Mouse (Mus musculus): ENCODE measurements around the gene Gdf3. TPM values are rescaled to one million over a fixed set of nuclear protein-coding genes. Genes with fewer than 3 reads are reported as not detected.
"Not testable (repeated sequence)": the region's sequence is repeated elsewhere in the genome, so short reads cannot be mapped to it uniquely, and the experiment has no call there.

Gdf3 gene
- polyA plus RNA-seq (2021) = not detected

DNA sequence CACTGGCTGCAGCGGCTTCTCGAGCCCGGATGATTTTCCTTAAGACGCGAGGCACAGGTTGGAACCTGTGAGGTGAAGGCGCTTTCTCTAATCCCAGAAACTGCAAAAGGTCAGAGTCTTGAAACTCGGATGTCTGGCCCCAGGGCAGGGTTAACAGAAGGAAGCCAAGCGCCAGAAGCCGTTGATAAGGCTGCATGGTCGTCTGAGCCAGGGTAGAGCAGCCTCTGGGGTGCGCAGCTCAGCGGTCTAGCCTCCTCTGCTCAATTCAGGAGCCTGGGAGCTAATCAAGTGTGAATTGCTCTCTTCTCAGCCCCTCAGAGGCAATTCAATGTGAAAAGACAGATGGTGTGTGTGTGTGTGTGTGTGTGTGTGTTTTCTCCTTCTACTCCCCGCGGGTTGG lies at the start of gene Gdf3:
Gene Gdf3 (minus strand): TSS at position 317 of the 400 bp plus-strand sequence.
- in situ Hi-C loops (cut with MboI; ENCODE audit: low pct_unique_long_range_greater_than_20kb) = no loop called here
- TF ChIP-seq CTCF (IDR thresholded peaks at IDR 0.05) = no peak
- POLR2A ChIA-PET = no interaction called here

DNA sequence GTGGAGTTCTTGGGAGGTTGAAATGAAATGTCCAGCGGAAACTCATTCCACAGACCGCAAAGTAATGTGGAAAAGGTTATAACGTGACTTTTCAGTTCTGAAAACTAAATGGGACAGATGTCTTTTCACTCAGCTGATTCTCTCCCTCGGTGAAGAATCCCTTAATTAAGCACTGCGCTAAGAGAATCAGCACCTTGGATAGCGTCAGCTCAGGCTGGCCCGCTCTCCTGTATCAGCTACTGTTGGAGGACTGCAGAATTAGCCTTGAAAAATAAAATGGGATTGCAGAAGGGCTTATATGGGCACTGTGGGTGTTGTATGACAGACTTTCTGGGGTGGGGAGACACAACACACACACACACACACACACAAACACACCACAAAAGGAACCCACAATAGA lies 49.7 kb upstream of the Gdf3 start:
- no peak for DNase-seq (ENCODE audit: low read depth, low spot score)
- ChIA-PET CTCF (interaction anchor here (1.3 to 2.3 kb wide), 2 partner anchors 8 to 60 kb away, joined by 3 to 8 read pairs; no protein-coding TSS in a partner anchor), POLR2A (no interaction called here)
- peaks cover 23% of the 10 kb centered on the region for H3K27me3 ChIP-seq
- no peak for TF ChIP-seq CTCF (IDR thresholded peaks at IDR 0.05)
- ATAC-seq = no peak
- in situ Hi-C loops (cut with MboI; ENCODE audit: low pct_unique_long_range_greater_than_20kb) = no loop called here

More for the DNA sequence above, at the start of gene Gdf3:
- DNase-seq (ENCODE audit: low read depth, low spot score) = no peak
- no peak for ATAC-seq
- CTCF ChIA-PET = no interaction called here
- H3K27me3 ChIP-seq = no peaks in the 10 kb centered on the region

DNA sequence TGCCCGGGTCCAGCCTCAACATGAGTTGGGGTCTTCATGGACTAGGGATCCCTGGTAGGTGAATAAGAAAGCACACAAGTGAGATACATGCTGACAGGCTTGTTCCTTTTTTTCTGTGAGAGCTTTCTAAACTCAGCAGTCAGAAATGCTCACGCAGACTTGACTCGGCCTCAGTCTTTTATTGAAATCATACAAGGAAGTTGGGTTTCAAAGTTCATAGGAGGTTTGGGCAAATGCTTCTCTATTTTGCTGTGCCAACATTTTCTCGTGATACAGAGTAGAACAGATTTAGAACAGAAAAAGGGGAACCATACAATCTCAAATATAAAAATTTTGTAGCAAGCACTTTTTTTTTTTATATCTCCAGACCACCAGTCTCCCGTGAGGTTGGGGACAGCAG lies 47.7 kb upstream of the Gdf3 start:
- DNase-seq (ENCODE audit: low read depth, low spot score) = no peak
- ATAC-seq = no peak
- TF ChIP-seq CTCF (IDR thresholded peaks at IDR 0.05) = no peak
- in situ Hi-C loops (cut with MboI; ENCODE audit: low pct_unique_long_range_greater_than_20kb) = no loop called here
- ChIA-PET POLR2A (no interaction called here), CTCF (no interaction called here)
- H3K27me3 ChIP-seq = peaks cover 27% of the 10 kb centered on the region

DNA sequence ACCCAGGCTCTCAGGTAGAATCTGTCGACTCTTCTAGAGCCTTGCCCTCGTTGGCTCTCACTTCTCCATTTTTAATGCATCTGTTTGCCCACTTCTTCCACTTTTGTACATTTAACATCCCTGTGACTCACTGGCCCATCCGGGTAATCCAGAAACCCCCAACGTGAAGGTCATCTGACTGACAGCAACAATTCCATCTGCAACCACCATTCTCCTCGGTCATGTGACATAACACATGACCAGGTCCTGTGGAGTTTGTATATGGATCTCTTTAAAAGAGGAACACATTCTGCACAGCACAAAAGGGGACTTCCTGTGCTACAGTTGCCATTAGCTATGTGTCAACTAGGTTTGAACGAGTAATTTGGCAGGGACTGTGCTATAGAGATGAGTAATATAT lies 44.4 kb upstream of the Gdf3 start:
- DNase-seq (ENCODE audit: low read depth, low spot score) (no peak), ATAC-seq (no peak)
- ChIA-PET CTCF (no interaction called here), POLR2A (no interaction called here)
- H3K27me3 ChIP-seq = peaks cover 22% of the 10 kb centered on the region
- in situ Hi-C loops (cut with MboI; ENCODE audit: low pct_unique_long_range_greater_than_20kb) = no loop called here
- TF ChIP-seq CTCF (IDR thresholded peaks at IDR 0.05) = no peak

DNA sequence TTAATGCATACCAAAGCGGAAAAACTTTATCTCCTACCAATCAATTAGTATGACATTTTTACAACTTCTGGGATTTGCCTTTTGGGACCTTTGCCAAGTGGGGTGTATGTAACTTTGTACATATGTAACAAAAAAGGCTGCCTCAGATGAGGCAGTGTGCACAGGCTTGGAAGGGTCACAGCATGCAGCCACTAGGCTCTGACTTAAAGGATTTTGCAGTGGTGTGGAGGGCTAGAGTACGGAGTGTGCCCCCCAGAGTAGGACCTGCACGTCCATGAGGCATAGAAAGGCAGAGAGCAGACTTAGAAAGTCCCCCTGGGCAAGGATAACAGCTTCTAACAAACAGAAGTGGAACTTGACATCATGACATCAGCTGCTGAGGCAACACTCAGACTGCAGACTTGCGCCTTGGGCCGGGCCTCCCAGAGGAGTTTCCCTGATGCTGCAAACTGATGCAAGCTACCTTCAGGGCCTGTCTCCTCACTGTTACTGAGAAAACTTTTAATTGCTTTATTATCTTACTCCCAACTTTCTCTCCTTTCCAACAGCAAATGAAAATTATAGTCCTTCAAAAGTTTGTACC lies 40.6 kb upstream of the Gdf3 start:
- POLR2A ChIA-PET = no interaction called here
- DNase-seq (ENCODE audit: low read depth, low spot score) = no peak
- TF ChIP-seq CTCF (IDR thresholded peaks at IDR 0.05) = no peak
- peaks cover 7% of the 10 kb centered on the region for H3K27me3 ChIP-seq
- no peak for ATAC-seq
- in situ Hi-C loops (cut with MboI; ENCODE audit: low pct_unique_long_range_greater_than_20kb) = no loop called here
- CTCF ChIA-PET = no interaction called here

DNA sequence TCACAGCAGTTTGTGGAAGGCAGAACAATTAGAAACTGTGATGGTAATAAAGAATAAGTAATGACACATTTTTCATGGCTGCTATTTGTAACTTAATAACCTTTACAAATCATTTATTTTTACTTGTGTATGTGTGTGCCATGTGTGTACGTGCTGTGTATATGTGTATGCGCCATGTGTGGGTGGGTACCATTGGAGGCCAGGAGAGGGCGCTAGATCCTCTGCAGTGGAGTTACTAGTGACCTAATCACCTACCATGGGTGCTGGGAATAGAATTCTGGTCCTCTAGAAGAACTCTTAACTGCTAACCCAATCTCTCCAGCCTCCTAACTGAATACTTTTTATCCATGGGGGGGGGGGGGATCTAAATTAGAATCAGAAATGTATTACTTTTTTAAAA lies 40.0 kb upstream of the Gdf3 start:
- ChIA-PET CTCF (no interaction called here), POLR2A (no interaction called here)
- TF ChIP-seq CTCF (IDR thresholded peaks at IDR 0.05) = peak; percentile 11
- in situ Hi-C loops (cut with MboI; ENCODE audit: low pct_unique_long_range_greater_than_20kb) = no loop called here
- no peak for ATAC-seq
- DNase-seq (ENCODE audit: low read depth, low spot score) = no peak
- peaks cover 4% of the 10 kb centered on the region for H3K27me3 ChIP-seq

DNA sequence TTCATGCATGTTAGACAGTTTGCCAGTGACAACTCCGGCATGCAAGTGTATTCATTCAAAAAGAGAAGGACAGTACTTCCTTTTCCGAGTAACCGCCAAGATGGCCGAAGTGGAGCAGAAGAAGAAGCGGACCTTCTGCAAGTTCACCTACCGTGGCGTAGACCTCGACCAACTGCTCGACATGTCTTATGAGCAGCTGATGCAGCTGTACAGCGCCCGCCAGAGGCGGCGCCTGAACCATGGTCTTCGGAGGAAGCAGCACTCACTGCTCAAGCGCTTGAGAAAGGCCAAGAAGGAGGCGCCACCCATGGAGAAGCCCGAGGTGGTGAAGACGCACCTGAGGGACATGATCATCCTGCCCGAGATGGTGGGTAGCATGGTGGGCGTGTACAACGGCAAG lies 34.3 kb upstream of the Gdf3 start:
- CTCF ChIA-PET; POLR2A ChIA-PET; DNase-seq (ENCODE audit: low read depth, low spot score); ATAC-seq; H3K27me3 ChIP-seq; in situ Hi-C loops (cut with MboI; ENCODE audit: low pct_unique_long_range_greater_than_20kb): not testable (repeated sequence)

DNA sequence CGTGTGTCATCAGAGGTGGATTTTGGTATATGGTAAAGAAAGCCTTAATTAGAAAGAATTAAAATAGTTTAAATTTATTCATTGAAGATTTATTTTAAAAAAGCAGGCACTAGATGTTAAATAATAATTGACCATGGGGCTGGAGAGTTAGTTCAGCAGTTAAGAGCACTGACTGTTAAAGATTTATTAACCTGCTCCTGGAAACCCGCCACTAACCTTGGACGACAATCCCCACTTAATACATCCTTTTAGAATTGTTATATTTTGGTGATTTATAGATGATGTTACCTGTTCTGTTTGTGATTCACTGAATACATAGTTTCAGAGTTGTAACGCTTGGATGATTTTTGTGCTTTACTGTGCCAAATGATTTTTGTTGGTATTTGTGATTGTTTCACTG lies 27.7 kb upstream of the Gdf3 start:
- H3K27me3 ChIP-seq; in situ Hi-C loops (cut with MboI; ENCODE audit: low pct_unique_long_range_greater_than_20kb); DNase-seq (ENCODE audit: low read depth, low spot score); POLR2A ChIA-PET; ATAC-seq: not testable (repeated sequence)
- CTCF ChIA-PET = interaction anchor here (0.6 kb wide), 1 partner anchor 80 kb away, joined by 3 read pairs; no protein-coding TSS in a partner anchor

DNA sequence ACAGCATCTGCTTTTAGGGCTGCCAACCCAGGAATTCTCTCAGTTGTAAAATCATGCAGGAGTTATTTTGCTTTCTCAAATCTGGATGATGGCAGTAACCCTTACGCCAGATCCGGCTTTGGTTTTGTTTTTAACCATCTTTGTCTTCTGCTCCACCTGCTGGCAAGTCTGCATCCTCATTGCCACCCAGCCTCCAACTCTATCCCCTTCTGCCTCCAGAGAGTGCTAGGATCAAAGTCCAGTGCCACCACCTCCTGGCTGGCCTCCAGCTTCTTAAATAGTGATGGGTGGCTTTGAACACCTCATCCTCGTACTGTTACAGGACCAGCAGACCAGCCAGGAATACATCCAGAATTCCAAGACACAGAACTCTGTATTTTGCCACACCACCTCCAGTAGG lies 26.8 kb upstream of the Gdf3 start:
- no peaks in the 10 kb centered on the region for H3K27me3 ChIP-seq
- CTCF ChIA-PET = no interaction called here
- POLR2A ChIA-PET = no interaction called here
- in situ Hi-C loops (cut with MboI; ENCODE audit: low pct_unique_long_range_greater_than_20kb) = no loop called here
- no peak for DNase-seq (ENCODE audit: low read depth, low spot score)
- no peak for TF ChIP-seq CTCF (IDR thresholded peaks at IDR 0.05)
- no peak for ATAC-seq

DNA sequence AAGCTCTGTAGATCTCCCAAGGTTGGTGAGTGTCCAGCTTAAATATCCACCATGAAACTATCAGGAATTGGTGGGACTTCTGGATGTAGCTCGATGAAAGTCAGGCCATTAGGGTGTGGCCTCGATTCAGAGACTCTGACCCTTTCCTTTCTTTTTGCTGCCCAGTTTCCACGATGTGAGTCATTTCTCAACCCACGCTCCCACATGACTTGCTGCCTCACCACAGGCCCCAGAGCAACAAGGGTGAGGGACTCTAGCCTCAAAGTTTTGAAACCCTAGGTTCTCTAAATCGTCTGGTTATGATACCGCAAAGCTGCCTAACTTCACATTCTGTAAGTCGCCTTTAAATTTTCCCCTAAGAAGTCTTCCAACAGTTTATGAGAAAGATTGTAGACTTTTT lies 25.4 kb upstream of the Gdf3 start:
- no peaks in the 10 kb centered on the region for H3K27me3 ChIP-seq
- in situ Hi-C loops (cut with MboI; ENCODE audit: low pct_unique_long_range_greater_than_20kb) = no loop called here
- POLR2A ChIA-PET = no interaction called here
- CTCF ChIA-PET = no interaction called here
- no peak for ATAC-seq
- TF ChIP-seq CTCF (IDR thresholded peaks at IDR 0.05) = no peak
- DNase-seq (ENCODE audit: low read depth, low spot score) = no peak

DNA sequence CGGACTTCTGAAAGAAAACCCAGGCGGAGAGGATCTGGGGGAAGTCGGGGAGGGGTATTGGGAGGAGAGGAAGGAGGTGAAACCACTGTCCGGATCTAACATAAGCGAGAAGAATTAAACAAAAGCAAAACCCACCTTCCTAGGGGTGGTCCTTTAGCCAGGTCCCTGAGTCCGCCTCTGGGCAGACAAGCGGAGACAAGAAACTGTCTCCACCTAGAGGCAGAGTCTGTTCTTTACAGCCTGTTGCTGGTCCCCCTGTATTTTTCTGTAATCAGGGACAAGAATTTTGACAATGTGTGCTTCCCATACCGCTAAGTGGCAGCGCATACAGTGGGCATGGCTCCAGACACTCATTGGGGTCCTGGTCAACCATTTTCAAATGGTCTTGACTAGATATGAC lies 23.5 kb upstream of the Gdf3 start:
- DNase-seq (ENCODE audit: low read depth, low spot score) = no peak
- H3K27me3 ChIP-seq = no peaks in the 10 kb centered on the region
- POLR2A ChIA-PET = no interaction called here
- peak; percentile 33 for TF ChIP-seq CTCF (IDR thresholded peaks at IDR 0.05)
- in situ Hi-C loops (cut with MboI; ENCODE audit: low pct_unique_long_range_greater_than_20kb) = no loop called here
- ATAC-seq = no peak
- CTCF ChIA-PET = no interaction called here

DNA sequence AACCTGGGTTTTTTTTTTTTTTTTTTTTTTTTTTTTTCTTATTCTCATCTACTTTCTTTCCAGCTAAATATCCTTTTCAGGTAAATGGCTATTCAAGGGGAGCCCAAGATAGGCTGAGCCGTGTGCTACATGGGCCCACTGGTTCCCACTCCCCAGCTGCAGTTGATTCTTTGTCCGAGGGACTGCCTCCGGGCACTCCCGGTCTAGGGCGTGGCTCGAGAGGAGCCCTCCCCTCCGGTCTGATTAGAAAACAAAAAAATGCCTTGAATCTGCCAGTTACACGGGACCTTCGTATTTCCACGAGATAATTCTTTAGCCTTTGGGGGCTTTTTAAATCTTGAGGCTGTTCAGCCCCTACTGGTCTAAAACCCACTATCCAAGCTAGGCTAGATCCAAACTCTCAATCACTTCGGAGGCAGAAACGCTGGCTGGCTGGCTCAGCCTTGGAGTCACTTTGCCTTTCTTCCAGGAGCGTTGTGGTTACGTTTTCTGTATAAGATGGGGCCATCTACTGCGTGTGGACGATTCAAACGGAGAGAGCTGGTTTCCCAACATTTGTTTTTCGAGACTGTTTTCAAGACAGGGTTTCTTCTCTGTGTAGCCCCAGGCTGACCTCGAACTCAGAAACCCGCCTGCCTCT lies 17.7 kb upstream of the Gdf3 start:
- in situ Hi-C loops (cut with MboI; ENCODE audit: low pct_unique_long_range_greater_than_20kb) = no loop called here
- CTCF ChIA-PET = interaction anchor here (1.6 kb wide), 1 partner anchor 42 kb away, joined by 4 read pairs; no protein-coding TSS in a partner anchor
- ATAC-seq = no peak
- POLR2A ChIA-PET = no interaction called here
- TF ChIP-seq CTCF (IDR thresholded peaks at IDR 0.05) = no peak
- no peak for DNase-seq (ENCODE audit: low read depth, low spot score)
- H3K27me3 ChIP-seq = no peaks in the 10 kb centered on the region

All from Patski (cell line).